Mouse (Mus musculus): Measurements from ENCODE around the gene Rspo1. TPM values are rescaled to one million over a fixed set of nuclear protein-coding genes. Genes with fewer than 3 reads are reported as not detected.

Gene Rspo1
- polyA plus RNA-seq, 1 experiment from 2014 or later, result 16.4 TPM

- WGBS, result 73% methylated on average over 11 of the region's 11 CpGs
- H3K4me1 ChIP-seq, result peaks cover 16% of the 10 kb centered on the region
- H3K27ac ChIP-seq (replicated peaks), result 0 out of 2 replicates have a peak overlapping the region, but pooled peaks have one; percentile 23
- H3K36me3 ChIP-seq, result no peaks in the 10 kb centered on the region
- H3K27me3 ChIP-seq (ENCODE audit: low read depth, poor library complexity, severe bottlenecking), result no peaks in the 10 kb centered on the region
- no peak overlapping the region for H3K4me3 ChIP-seq
- no peaks in the 10 kb centered on the region for H3K9me3 ChIP-seq (replicated peaks)
- no peak for DNase-seq (ENCODE audit: low spot score)
Measured at GRCm38 (mm10) chr4:124959062-124959461, 27.2 kb upstream of the Rspo1 start.

DNA sequence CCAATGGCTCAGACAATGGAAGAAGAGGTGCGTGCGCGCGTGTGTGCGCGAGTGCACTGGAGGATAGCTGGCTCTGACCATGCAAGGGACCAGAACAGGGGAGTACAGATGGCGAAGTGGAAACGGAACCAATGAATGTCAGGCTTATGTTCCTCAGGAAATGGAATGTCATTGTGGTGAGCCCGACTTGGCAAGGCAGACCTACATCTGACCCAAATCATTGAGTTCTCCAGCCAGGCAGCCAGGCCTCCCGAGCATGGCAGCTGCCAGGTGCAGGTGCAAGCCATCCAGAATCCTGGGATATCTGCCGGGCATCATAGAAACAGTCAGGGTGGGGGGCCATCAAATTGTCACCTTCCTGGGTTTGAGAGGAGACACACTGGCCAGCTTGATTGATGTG lies 25.3 kb upstream of the Rspo1 start:
- Histone ChIP-seq H3K36me3 (no peaks in the 10 kb centered on the region), H3K4me1 (peaks cover 32% of the 10 kb centered on the region), H3K4me3 (no peak overlapping the region), H3K27ac (replicated peaks) (no peak overlapping the region), H3K27me3 (ENCODE audit: low read depth, poor library complexity, severe bottlenecking) (no peaks in the 10 kb centered on the region), H3K9me3 (replicated peaks) (no peaks in the 10 kb centered on the region)
- 94% methylated on average over 11 of the region's 11 CpGs for WGBS
- DNase-seq (ENCODE audit: low spot score), result no peak

GRCm38 (mm10) chr4:124962576-124962975 lies 23.7 kb upstream of the Rspo1 start:
- 56% methylated on average over 11 of the region's 11 CpGs for WGBS
- H3K36me3 ChIP-seq, result no peaks in the 10 kb centered on the region
- no peaks in the 10 kb centered on the region for H3K9me3 ChIP-seq (replicated peaks)
- H3K4me3 ChIP-seq, result no peak overlapping the region
- DNase-seq (ENCODE audit: low spot score), result no peak
- H3K4me1 ChIP-seq, result peaks cover 37% of the 10 kb centered on the region
- no peaks in the 10 kb centered on the region for H3K27me3 ChIP-seq (ENCODE audit: low read depth, poor library complexity, severe bottlenecking)
- H3K27ac ChIP-seq (replicated peaks), result 0 out of 2 replicates have a peak overlapping the region, but pooled peaks have one; percentile 50

- DNase-seq (ENCODE audit: low spot score), result peak; percentile 80
- Histone ChIP-seq H3K27ac (replicated peaks) (peak overlapping the region; percentile 82), H3K4me3 (peak overlapping the region; percentile 7; the same call in 1 of the 2 replicates), H3K27me3 (ENCODE audit: low read depth, poor library complexity, severe bottlenecking) (no peaks in the 10 kb centered on the region; the same call in 1 of the 2 replicates), H3K36me3 (no peaks in the 10 kb centered on the region), H3K4me1 (peaks cover 56% of the 10 kb centered on the region), H3K9me3 (replicated peaks) (no peaks in the 10 kb centered on the region)
- 5% methylated on average over 8 of the region's 8 CpGs for WGBS
Measured at GRCm38 (mm10) chr4:124964912-124965599, 21.2 kb upstream of the Rspo1 start.

DNA sequence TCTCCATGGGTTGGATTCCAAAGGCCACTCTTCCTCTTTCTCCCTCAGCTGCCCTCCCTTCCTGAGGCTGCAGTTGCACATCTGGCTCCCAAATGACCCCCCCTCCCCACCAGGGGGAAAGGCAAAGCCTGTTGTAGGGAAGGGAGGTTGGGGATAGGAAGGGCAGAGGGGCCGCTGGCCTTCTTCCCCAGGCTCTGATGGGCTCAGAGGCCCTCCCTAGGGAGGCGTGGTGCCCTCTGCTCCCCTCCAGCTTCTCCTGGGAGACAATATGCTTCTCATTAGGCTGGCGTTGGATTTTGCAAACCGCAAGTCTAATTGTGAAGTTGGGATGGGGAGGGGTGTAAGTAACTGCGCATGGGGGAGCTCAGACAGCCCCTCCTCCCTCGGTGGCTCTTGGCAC lies 17.5 kb upstream of the Rspo1 start:
- H3K4me1 ChIP-seq, result peaks cover 73% of the 10 kb centered on the region
- H3K27me3 ChIP-seq (ENCODE audit: low read depth, poor library complexity, severe bottlenecking), result no peaks in the 10 kb centered on the region; the same call in 1 of the 2 replicates
- H3K4me3 ChIP-seq, result no peak overlapping the region
- no peak for DNase-seq (ENCODE audit: low spot score)
- 67% methylated on average over 6 of the region's 6 CpGs for WGBS
- H3K36me3 ChIP-seq, result no peaks in the 10 kb centered on the region
- H3K27ac ChIP-seq (replicated peaks), result peak overlapping the region; percentile 76
- H3K9me3 ChIP-seq (replicated peaks), result no peaks in the 10 kb centered on the region

DNA sequence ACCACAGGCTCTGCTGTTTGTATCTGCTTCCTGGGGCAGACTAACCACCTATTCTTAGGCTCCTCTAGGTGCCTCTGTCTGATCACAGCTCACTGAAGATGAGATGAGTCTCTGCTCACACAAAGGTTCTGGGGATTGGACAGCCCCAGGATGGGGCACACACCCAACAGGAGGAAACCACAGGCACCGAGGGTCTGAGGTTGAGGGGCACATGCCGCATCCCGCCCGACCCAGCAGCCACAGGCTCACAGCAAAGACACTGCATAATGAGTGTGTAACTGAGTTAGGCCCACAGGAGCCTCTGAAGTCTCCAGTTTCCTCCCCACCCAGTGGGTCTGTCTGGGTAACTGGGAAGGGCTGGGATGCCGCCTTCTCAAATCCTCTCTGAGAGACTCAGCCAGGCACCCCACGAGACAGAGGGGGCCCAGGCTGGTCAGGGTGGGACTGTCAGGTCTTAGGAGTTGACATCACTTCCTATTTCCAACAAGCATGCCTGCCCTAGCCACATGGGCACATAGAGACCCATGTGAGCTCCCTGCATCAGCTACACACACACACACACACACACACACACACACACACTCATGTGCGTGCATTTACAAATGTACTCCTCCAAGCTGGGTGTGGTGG lies 16.9 kb upstream of the Rspo1 start:
- Histone ChIP-seq H3K4me3 (no peak overlapping the region), H3K9me3 (replicated peaks) (no peaks in the 10 kb centered on the region), H3K27me3 (ENCODE audit: low read depth, poor library complexity, severe bottlenecking) (no peaks in the 10 kb centered on the region; the same call in 1 of the 2 replicates), H3K4me1 (peaks cover 73% of the 10 kb centered on the region), H3K36me3 (no peaks in the 10 kb centered on the region), H3K27ac (replicated peaks) (peak overlapping the region; percentile 76)
- 79% methylated on average over 7 of the region's 7 CpGs for WGBS
- no peak for DNase-seq (ENCODE audit: low spot score)

GRCm38 (mm10) chr4:124970194-124970593 lies 16.0 kb upstream of the Rspo1 start:
- peaks cover 65% of the 10 kb centered on the region for H3K4me1 ChIP-seq
- H3K9me3 ChIP-seq (replicated peaks), result no peaks in the 10 kb centered on the region
- H3K36me3 ChIP-seq, result no peaks in the 10 kb centered on the region
- H3K27me3 ChIP-seq (ENCODE audit: low read depth, poor library complexity, severe bottlenecking), result no peaks in the 10 kb centered on the region; the same call in 1 of the 2 replicates
- peak overlapping the region; percentile 74 for H3K27ac ChIP-seq (replicated peaks)
- H3K4me3 ChIP-seq, result no peak overlapping the region
- WGBS, result 75% methylated on average over 11 of the region's 11 CpGs
- no peak for DNase-seq (ENCODE audit: low spot score)

- 50% methylated on average over 5 of the region's 5 CpGs for WGBS
- peak overlapping the region; percentile 74 for H3K27ac ChIP-seq (replicated peaks)
- H3K4me3 ChIP-seq, result no peak overlapping the region
- no peak for DNase-seq (ENCODE audit: low spot score)
- H3K27me3 ChIP-seq (ENCODE audit: low read depth, poor library complexity, severe bottlenecking), result no peaks in the 10 kb centered on the region; the same call in 1 of the 2 replicates
- H3K36me3 ChIP-seq, result no peaks in the 10 kb centered on the region
- H3K4me1 ChIP-seq, result peaks cover 62% of the 10 kb centered on the region
- H3K9me3 ChIP-seq (replicated peaks), result no peaks in the 10 kb centered on the region
Measured at GRCm38 (mm10) chr4:124970677-124971076, 15.6 kb upstream of the Rspo1 start.

DNA sequence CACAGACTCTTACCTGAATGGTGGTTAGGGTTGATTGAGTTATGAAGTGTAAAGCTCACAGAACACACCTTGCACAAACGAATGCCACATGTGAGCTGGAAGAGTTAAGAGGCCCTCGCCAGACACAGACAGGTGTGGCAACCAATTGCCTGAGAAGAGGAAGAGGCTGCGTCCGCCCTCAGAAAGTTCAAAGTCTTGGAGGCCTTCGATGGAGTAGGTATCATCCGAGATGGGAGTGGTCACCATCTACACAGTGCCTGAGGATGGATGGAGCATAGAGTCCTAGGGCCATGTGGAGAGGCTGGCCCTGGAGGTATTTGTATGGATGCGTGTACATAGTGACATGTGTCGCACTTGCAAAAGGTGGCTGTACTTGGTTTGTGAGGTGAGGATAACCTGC lies 15.1 kb upstream of the Rspo1 start:
- DNase-seq (ENCODE audit: low spot score), result no peak
- Histone ChIP-seq H3K9me3 (replicated peaks) (no peaks in the 10 kb centered on the region), H3K4me3 (no peak overlapping the region), H3K4me1 (peaks cover 58% of the 10 kb centered on the region), H3K27me3 (ENCODE audit: low read depth, poor library complexity, severe bottlenecking) (no peaks in the 10 kb centered on the region; the same call in 1 of the 2 replicates), H3K36me3 (no peaks in the 10 kb centered on the region), H3K27ac (replicated peaks) (peak overlapping the region; percentile 46; the same call in 1 of the 2 replicates)
- WGBS, result 88% methylated on average over 8 of the region's 8 CpGs

GRCm38 (mm10) chr4:124972316-124972715 lies 13.9 kb upstream of the Rspo1 start:
- H3K9me3 ChIP-seq (replicated peaks), result no peaks in the 10 kb centered on the region
- no peak overlapping the region for H3K4me3 ChIP-seq
- no peak for DNase-seq (ENCODE audit: low spot score)
- peak overlapping the region; percentile 23; the same call in 1 of the 2 replicates for H3K27ac ChIP-seq (replicated peaks)
- 53% methylated on average over 9 of the region's 9 CpGs for WGBS
- H3K4me1 ChIP-seq, result peaks cover 55% of the 10 kb centered on the region
- no peaks in the 10 kb centered on the region for H3K36me3 ChIP-seq
- no peaks in the 10 kb centered on the region; the same call in 1 of the 2 replicates for H3K27me3 ChIP-seq (ENCODE audit: low read depth, poor library complexity, severe bottlenecking)

DNA sequence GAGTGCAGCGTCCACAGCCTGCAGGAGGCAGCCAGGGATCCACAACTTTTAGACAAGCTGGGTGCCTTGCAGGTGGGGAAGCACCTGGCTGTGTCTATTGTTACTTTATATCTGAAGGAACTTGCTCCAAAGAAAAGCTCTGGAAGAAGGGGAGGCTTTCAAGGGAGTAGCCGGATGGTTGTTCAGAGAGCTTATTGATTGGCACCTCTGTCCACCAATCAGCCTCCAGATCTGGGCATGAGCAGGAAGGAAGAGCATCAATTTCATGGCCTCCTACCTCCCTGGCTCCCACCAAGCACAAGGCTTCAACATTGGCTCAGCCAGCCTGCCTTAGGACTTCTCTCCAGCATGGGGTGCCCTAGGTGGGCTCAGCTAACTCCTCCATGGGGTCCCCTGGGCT lies 12.9 kb upstream of the Rspo1 start:
- no peak overlapping the region for H3K4me3 ChIP-seq
- H3K4me1 ChIP-seq, result peaks cover 49% of the 10 kb centered on the region
- H3K27me3 ChIP-seq (ENCODE audit: low read depth, poor library complexity, severe bottlenecking), result no peaks in the 10 kb centered on the region; the same call in 1 of the 2 replicates
- DNase-seq (ENCODE audit: low spot score), result no peak
- H3K9me3 ChIP-seq (replicated peaks), result no peaks in the 10 kb centered on the region
- no peaks in the 10 kb centered on the region for H3K36me3 ChIP-seq
- 84% methylated on average over 2 of the region's 2 CpGs for WGBS
- peak overlapping the region; percentile 23; the same call in 1 of the 2 replicates for H3K27ac ChIP-seq (replicated peaks)

GRCm38 (mm10) chr4:124978201-124978600 lies 8.0 kb upstream of the Rspo1 start:
- WGBS, result 50% methylated on average over 5 of the region's 5 CpGs
- Histone ChIP-seq H3K4me1 (peaks cover 19% of the 10 kb centered on the region), H3K4me3 (no peak overlapping the region), H3K36me3 (no peaks in the 10 kb centered on the region), H3K27me3 (ENCODE audit: low read depth, poor library complexity, severe bottlenecking) (peaks cover 27% of the 10 kb centered on the region), H3K9me3 (replicated peaks) (no peaks in the 10 kb centered on the region), H3K27ac (replicated peaks) (no peak overlapping the region)
- no peak for DNase-seq (ENCODE audit: low spot score)

Measured in midbrain, embryonic 10.5 days (tissue).